Mouse (Mus musculus) spleen, adult 18-20 months (tissue): ENCODE measurements around the gene Gcg.

Experiments used
- DNase-seq, 2 experiments: peaks; one replicate each; pipeline ENCODE4 v3.0.0; 2022; ENCODE audit warnings: mixed read lengths in 2 of 2

Gcg gene

DNA sequence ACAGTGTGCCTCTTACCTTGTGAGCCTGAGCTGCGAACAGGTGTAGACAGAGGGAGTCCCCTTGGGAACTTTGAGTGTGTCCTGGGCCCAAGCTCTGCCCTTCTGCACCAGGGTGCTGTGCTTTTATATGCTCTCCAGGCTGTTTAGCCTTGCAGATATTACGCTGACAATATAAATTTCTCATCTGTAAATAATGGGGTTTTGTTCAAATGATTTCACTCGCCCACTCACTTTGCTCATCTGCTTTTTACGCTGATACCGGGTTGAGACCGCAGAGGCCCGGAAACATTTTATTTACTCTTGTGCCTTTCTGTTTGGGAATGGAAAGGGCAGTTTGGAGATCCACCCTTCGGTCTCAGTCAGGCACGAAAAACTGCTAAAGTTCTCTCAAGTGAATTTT lies at the start of gene Gcg:
Gcg (minus strand) TSS at position 101 of the 400 bp plus-strand sequence.
- no peak for DNase-seq

GRCm38 (mm10) chr2:62531065-62531464 lies 47.6 kb upstream of the Gcg start:
- no peak for DNase-seq

DNA sequence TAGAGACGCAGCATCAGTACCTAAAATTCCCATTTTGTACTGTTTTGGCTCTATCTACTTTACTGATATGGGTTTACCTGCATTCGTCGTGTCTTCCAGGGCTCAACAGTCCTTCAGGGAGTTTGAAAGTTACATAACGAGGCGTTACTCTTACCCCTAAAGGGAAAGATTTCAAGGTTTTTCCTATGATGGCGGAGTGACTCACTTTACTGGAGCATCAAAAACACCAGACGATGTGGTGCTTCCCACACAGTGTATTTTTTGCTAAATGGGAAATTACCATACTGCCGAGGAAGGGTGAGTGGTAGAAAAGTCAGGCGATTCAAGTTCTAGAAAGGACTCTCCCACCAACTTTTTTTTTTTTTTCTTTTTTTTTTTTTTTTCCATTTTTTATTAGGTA lies 42.9 kb upstream of the Gcg start:
- DNase-seq: no peak

- DNase-seq: no peak
These were observed 34.3 kb upstream of the Gcg start for GRCm38 (mm10) chr2:62517790-62518189.

- DNase-seq: no peak
These were observed 31.0 kb upstream of the Gcg start for GRCm38 (mm10) chr2:62514477-62514876.

DNA sequence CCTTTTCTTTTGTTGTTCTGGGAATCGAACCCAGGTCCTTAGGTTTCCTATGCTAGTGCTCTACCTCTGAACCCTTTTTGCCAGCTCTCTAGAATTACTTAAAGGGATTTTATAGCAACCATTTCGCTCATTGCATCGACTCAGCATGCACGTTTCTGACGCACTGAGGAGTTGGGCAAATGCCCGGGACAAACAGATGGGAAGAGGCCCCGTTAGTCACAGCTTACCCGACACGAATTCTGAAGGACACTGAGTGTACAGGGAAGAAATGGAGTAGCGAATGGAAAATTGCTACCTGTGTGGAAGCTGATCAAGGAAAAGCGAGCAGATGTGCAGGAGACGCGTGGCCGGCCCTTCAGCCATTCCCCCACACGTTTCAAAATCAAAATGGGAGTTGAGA lies 30.0 kb upstream of the Gcg start:
- DNase-seq: no peak

- DNase-seq: no peak
These were observed 23.7 kb upstream of the Gcg start for GRCm38 (mm10) chr2:62507130-62507529.

GRCm38 (mm10) chr2:62506441-62506840 lies 23.0 kb upstream of the Gcg start:
- no peak for DNase-seq

DNA sequence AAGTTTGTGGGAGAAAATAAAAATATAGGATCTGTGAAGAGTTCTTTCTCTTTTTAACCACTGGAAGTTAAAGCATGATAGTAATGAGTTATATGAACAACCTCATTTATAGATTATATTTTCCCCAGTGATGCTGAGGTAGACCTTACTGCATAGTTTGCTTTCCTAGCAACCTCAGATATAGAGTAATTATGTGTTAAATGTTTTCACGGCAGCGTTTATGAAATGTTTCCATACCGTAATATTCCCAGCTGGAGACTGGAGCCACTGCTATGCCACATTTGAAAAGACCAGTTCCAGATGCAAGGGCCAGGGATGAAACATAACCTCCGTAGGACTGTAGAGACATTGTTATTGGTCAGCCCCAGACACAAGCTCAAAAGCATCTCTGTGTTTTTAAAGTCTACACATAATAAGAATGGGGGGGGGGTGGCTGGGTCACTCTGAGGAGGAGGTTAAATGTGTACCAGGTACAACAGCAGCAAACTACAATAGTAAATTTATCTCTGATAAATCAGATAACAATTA lies 20.9 kb upstream of the Gcg start:
- no peak for DNase-seq

DNA sequence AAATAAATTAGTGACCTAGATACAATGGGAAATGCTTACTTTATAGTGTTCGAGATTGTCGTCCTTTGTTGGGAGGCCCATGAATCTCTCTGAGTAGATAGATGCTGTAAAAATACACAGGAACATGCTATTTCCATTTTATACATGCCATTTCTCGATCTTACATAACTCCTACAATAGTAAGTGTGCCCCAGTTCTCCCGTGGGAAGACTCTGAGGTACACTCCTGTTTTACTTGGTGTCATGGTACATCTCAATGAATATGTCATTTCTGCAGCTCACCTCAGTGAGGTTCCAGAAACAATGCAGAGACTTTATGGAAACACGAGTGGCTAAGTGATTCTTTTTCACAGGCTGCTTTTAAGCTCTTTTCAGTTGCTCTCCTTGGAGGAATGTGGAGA lies 19.9 kb upstream of the Gcg start:
- DNase-seq: no peak

- no peak for DNase-seq
These were observed 19.1 kb upstream of the Gcg start for GRCm38 (mm10) chr2:62502516-62502915.

- no peak for DNase-seq
These were observed 15.4 kb upstream of the Gcg start for GRCm38 (mm10) chr2:62498821-62499220.

DNA sequence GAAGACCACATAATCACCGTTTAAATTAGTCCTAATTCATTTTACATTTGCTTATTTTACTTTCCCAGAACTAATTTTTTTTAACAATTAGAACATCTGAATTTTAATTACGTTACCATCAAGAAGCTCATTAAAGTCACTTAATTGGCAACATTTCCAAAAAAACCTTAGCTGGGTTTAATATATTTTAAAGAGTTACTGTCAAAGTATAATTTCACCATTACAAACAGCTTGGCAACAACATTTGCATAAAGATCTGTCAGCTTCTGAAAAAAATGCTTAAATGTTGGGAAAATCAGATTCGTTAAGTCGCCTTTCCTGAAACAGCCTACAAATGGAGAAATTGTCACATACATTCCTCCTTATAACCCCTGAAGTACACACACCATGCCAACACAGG lies 14.6 kb upstream of the Gcg start:
- DNase-seq: no peak

GRCm38 (mm10) chr2:62497333-62498002 lies 14.0 kb upstream of the Gcg start:
- no peak for DNase-seq

- no peak for DNase-seq
These were observed 12.0 kb upstream of the Gcg start for GRCm38 (mm10) chr2:62495407-62495806.

GRCm38 (mm10) chr2:62489832-62490231 lies 6.4 kb upstream of the Gcg start:
- DNase-seq: no peak

DNA sequence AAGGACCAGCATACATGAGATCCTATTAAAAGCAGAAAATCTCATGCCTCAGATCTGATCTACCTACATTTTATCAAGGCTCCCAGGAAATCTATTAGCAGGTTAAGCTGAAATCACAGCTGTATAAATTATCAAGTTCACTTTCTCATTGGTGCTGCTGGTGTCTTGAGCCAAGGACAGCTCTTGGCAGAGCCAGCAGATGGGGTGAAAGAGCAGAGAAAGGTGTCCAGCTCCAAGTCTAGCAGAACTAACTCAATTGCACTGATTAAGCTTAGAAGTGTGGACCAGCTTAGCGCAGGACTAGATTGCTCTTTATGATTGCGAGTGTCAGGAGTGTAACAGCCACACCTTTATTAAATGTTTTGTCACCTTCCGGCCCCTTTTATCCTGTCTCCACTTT lies 1.5 kb upstream of the Gcg start:
- no peak for DNase-seq

GRCm38 (mm10) chr2:62480285-62481198 lies 2.9 kb downstream of the Gcg start:
- DNase-seq: no peak

- no peak for DNase-seq
These were observed 13.9 kb downstream of the Gcg start for GRCm38 (mm10) chr2:62469551-62469950.

DNA sequence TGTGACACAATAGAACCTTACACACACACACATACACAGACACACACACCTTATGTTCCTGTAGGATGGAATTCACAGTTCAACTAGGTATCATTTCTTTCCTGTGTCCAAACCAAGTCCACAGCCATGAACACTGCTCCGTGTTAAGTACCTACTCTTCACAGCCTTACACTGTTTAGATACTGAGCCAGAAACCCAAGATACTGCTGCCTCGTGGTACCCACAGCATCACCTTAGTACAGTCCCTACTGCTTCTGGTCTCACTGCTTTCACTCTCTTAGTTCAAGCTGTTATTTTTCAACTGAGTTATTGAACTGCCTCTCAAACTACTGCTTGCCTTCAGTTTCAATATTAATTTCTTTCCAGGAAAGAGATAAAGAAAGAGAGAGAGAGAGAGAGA lies 20.2 kb downstream of the Gcg start:
- DNase-seq: no peak

- no peak for DNase-seq
These were observed 21.3 kb downstream of the Gcg start for GRCm38 (mm10) chr2:62462174-62462573.

GRCm38 (mm10) chr2:62460815-62461450 lies 22.5 kb downstream of the Gcg start:
- DNase-seq: no peak

- peak; percentile 33 to 38 for DNase-seq
These were observed 23.2 kb downstream of the Gcg start for GRCm38 (mm10) chr2:62460231-62460710.
